Mouse (Mus musculus) midbrain, postnatal 0 days (tissue): Measurements from ENCODE around the gene Slc12a7. TPM values are rescaled to one million over a fixed set of nuclear protein-coding genes. Genes with fewer than 3 reads are reported as not detected.

Source experiments
- ATAC-seq: fragments of 200-750 bp; cut with Nextera tagmentation; 2 replicates; pipeline ENCODE4 v1.8.0; 2017; ENCODE audit warnings: moderate number of reproducible peaks, mild to moderate bottlenecking, moderate TSS enrichment, moderate library complexity; ENCODE audit not compliant: low FRiP score
- DNase-seq: peaks from one replicate; pipeline ENCODE4 v3.0.0-alpha.2; 2015; ENCODE audit warnings: low spot score
- H3K27ac ChIP-seq: fragments of 300-500 bp; sonication (generic); 2 replicates; pipeline ENCODE4 v1.5.1; 2014; ENCODE audit warnings: low read depth, mild to moderate bottlenecking, low read length, mixed read lengths
- H3K27me3 ChIP-seq: fragments of 300-500 bp; sonication (generic); 2 replicates; pipeline ENCODE4 v1.6.1; 2014; ENCODE audit warnings: low read length, control low read depth, mixed read lengths; ENCODE audit not compliant: insufficient read depth
- H3K36me3 ChIP-seq: fragments of 300-500 bp; sonication (generic); 2 replicates; pipeline ENCODE4 v1.6.1; 2014; ENCODE audit warnings: low read length, control low read depth, mixed read lengths; ENCODE audit not compliant: insufficient read depth
- H3K4me1 ChIP-seq: fragments of 300-500 bp; sonication (generic); 2 replicates; pipeline ENCODE4 v1.6.1; 2014; ENCODE audit warnings: mild to moderate bottlenecking, control low read depth, antibody characterized with exemption, low read length, mixed read lengths; ENCODE audit not compliant: insufficient read depth
- H3K4me2 ChIP-seq: fragments of 300-500 bp; sonication (generic); 2 replicates; pipeline ENCODE4 v1.6.1; 2014; ENCODE audit warnings: low read depth, mild to moderate bottlenecking, low read length, mixed read lengths; ENCODE audit not compliant: poor library complexity, severe bottlenecking
- H3K4me3 ChIP-seq: fragments of 300-500 bp; sonication (generic); 2 replicates; pipeline ENCODE4 v1.5.1; 2014; ENCODE audit warnings: low read depth, mild to moderate bottlenecking, low read length, moderate library complexity
- H3K9ac ChIP-seq: fragments of 300-500 bp; sonication (generic); replicated peaks from 2 replicates; pipeline ENCODE4 v1.6.1; 2014; ENCODE audit warnings: mild to moderate bottlenecking, low read length, moderate library complexity, mixed read lengths; ENCODE audit not compliant: poor library complexity, severe bottlenecking
- H3K9me3 ChIP-seq: fragments of 300-500 bp; sonication (generic); 2 replicates; pipeline ENCODE4 v1.6.1; 2016; ENCODE audit warnings: low read length, control low read depth
- CTCF ChIP-seq: IDR thresholded peaks from 2 replicates; pipeline ENCODE4 v1.5.1; 2016; ENCODE audit warnings: antibody characterized with exemption, mild to moderate bottlenecking
- WGBS: fragments of 180-500 bp; shearing (Covaris S2); extraction: QIAGEN DNeasy Blood & Tissue Kit; methylation state at CpG from one replicate; pipeline ENCODE4 v1.1.7; 2014; 5-methylcytosine and 5-hydroxymethylcytosine counted together
- polyA plus RNA-seq: library from polyadenylated mRNA; unstranded; fragments of >200 nt; fragmentation: Nextera tagmentation; extraction: Ambion mirVana; gene quantifications from 2 replicates; pipeline ENCODE4 v1.2.1, GENCODE M21; 2015
- total RNA-seq: library from RNA; depleted of rRNA; stranded (reverse); fragments of >200 nt; gene quantifications from 2 replicates; pipeline ENCODE4 v1.2.3, GENCODE M21; 2014

Gene Slc12a7
- total and polyA plus RNA-seq, 2 experiments from 2014 or later = 4.7 to 8.9 TPM

DNA sequence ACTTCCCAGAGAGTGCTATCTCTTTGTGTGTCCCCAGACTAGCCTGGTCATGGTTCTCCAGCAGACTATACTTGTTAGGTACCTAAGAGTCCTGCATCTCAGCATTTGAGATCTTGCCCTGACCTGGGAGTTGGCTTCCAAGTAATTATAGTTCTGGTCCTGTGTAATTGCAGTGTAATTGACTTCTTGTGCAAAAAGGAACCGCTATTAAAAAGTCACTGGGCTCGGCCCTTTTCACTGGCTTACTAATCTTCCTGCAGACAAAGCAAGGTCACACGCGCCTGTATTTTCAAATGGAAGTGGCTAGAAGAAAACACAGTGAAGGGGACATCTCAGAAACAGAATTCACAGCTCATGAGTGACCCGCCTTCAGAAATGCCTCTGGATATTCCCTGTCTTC, 21.1 kb upstream of the Slc12a7 start:
- Histone ChIP-seq H3K27ac (no peak overlapping the region), H3K36me3 (no peaks in the 10 kb centered on the region), H3K9ac (no peak overlapping the region), H3K4me2 (no peak overlapping the region), H3K4me1 (no peaks in the 10 kb centered on the region), H3K4me3 (no peak overlapping the region), H3K9me3 (no peaks in the 10 kb centered on the region), H3K27me3 (no peaks in the 10 kb centered on the region)
- ATAC-seq = no peak
- TF ChIP-seq CTCF = no peak
- 84% methylated on average over 5 of the region's 5 CpGs for WGBS
- DNase-seq = no peak

GRCm38 (mm10) chr13:73712228-73712627, 20.7 kb upstream of the Slc12a7 start:
- Histone ChIP-seq H3K9ac (no peak overlapping the region), H3K9me3 (no peaks in the 10 kb centered on the region), H3K36me3 (no peaks in the 10 kb centered on the region), H3K4me3 (no peak overlapping the region), H3K27ac (no peak overlapping the region), H3K4me1 (no peaks in the 10 kb centered on the region), H3K27me3 (no peaks in the 10 kb centered on the region), H3K4me2 (no peak overlapping the region)
- ATAC-seq = no peak
- no peak for TF ChIP-seq CTCF
- no peak for DNase-seq
- 69% methylated on average over 3 of the region's 3 CpGs for WGBS

GRCm38 (mm10) chr13:73713204-73713603, 19.7 kb upstream of the Slc12a7 start:
- WGBS = 87% methylated on average over 4 of the region's 4 CpGs

DNA sequence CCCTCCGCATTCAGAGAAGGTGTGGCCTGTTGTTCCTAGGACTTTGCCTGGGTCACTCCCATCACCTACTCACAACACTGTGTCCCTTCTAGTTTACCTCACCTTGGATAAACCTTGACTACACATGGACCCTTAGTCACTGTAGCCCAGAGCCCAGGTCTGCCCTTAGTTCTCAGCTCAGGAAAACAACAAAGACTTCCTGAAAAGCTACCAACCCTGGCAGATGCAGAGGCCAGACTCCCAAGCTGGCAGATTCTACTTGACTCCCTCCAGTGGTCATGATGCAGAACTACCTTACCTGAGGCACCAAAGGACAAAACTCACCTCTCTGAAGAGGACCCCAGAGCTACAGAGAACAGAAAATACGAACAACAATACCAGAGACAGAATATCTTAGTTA, 18.9 kb upstream of the Slc12a7 start:
- Histone ChIP-seq H3K9ac (no peak overlapping the region), H3K9me3 (no peaks in the 10 kb centered on the region), H3K27ac (no peak overlapping the region), H3K4me1 (no peaks in the 10 kb centered on the region), H3K27me3 (no peaks in the 10 kb centered on the region), H3K4me3 (no peak overlapping the region), H3K36me3 (no peaks in the 10 kb centered on the region), H3K4me2 (no peak overlapping the region)
- peak; percentile 45 for DNase-seq
- 76% methylated on average over 2 of the region's 2 CpGs for WGBS
- peak; percentile 62 for TF ChIP-seq CTCF
- no peak for ATAC-seq

More at GRCm38 (mm10) chr13:73713204-73713603, 19.7 kb upstream of the Slc12a7 start:
- no peak overlapping the region for H3K9ac ChIP-seq
- H3K4me3 ChIP-seq = no peak overlapping the region
- H3K4me1 ChIP-seq = no peaks in the 10 kb centered on the region
- H3K27me3 ChIP-seq = no peaks in the 10 kb centered on the region
- H3K27ac ChIP-seq = no peak overlapping the region
- no peaks in the 10 kb centered on the region for H3K36me3 ChIP-seq
- no peak for DNase-seq
- no peak for ATAC-seq
- no peak for TF ChIP-seq CTCF
- H3K4me2 ChIP-seq = no peak overlapping the region
- no peaks in the 10 kb centered on the region for H3K9me3 ChIP-seq

- DNase-seq (peak; percentile 94), ATAC-seq (peak; percentile 54; the same call in 1 of the 2 replicates)
- 5% methylated on average over 2 of the region's 2 CpGs for WGBS
These were observed 14.7 kb upstream of the Slc12a7 start for GRCm38 (mm10) chr13:73718225-73718624.

GRCm38 (mm10) chr13:73720241-73720640, 12.7 kb upstream of the Slc12a7 start:
- TF ChIP-seq CTCF = no peak
- DNase-seq (no peak), ATAC-seq (no peak)
- no peak overlapping the region for H3K4me2 ChIP-seq
- H3K27me3 ChIP-seq = no peaks in the 10 kb centered on the region
- WGBS = 89% methylated on average over 4 of the region's 4 CpGs
- H3K9ac ChIP-seq = no peak overlapping the region
- H3K4me1 ChIP-seq = no peaks in the 10 kb centered on the region
- no peak overlapping the region for H3K4me3 ChIP-seq
- H3K9me3 ChIP-seq = no peaks in the 10 kb centered on the region
- H3K27ac ChIP-seq = no peak overlapping the region
- no peaks in the 10 kb centered on the region for H3K36me3 ChIP-seq

More at GRCm38 (mm10) chr13:73718225-73718624, 14.7 kb upstream of the Slc12a7 start:
- Histone ChIP-seq H3K9me3 (no peaks in the 10 kb centered on the region), H3K27me3 (no peaks in the 10 kb centered on the region), H3K4me2 (no peak overlapping the region), H3K4me1 (no peaks in the 10 kb centered on the region), H3K27ac (no peak overlapping the region), H3K9ac (no peak overlapping the region), H3K4me3 (no peak overlapping the region), H3K36me3 (no peaks in the 10 kb centered on the region)
- TF ChIP-seq CTCF = peak; percentile 98
